Mouse (Mus musculus): Measurements from ENCODE around the gene Clk3. TPM values are rescaled to one million over a fixed set of nuclear protein-coding genes. Genes with fewer than 3 reads are reported as not detected.

Gene Clk3
- 68.1 and 100 TPM in 2 replicates for polyA plus RNA-seq (2012; ENCODE audit: insufficient read depth, low replicate concordance)

DNA sequence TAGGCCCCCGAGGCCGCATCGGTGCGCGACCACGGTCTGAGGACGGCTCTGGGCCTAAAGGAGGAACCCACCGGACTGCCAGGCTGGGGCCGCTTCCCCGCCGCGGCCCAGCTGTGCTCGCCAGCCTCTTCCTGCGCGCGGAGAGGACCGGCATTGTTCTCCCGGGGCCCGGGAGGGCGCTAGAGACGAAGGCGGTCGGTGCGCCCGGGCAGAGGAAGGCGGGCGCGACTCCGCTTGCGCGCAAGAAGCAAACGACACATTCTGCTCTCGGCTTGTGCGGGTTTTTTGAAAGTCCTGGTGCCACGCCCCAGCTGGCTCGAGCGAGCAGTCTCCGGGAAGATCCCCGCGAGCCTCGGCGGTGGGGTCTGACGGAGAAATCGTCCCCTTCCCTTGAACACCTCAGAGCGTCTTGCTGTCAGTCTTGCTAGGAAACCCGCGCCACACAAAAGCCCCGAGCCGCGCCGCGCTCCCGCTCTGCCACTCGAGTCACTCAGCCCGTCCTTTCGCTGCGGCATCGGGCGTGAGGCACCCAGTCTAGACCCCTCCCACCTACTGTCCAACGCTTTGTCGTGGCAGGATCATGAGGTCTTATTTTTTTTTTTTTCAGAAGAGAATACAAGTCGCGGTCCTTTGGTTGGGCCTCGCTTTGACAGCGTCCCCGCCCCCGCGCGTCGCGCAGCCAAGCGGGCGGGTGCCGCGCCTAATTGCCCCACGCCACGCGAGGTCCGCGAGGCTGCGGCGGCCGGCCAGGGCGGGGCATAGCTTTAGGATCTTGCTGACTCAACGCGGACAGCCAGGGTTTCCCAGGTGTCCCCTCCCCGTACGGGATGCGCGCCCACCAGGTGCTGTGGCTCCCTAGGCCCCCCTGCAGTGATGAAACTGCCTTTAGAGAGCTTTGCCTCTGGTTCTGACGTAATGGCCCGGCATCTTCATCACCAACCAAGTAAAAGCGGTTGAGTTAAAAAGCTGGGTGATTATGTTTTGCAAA is at the start of gene Clk3:
Gene Clk3 (minus strand): TSS at position 497 of the 988 bp plus-strand sequence.
- no peaks in the 10 kb centered on the region for H3K27me3 ChIP-seq (replicated peaks)
- H3K4me1 ChIP-seq, result peaks cover 76% of the 10 kb centered on the region
- peak within 1 kb of the TSS; percentile 98 for H3K4me3 ChIP-seq (replicated peaks)
- TF ChIP-seq FLI1 (IDR thresholded peaks at IDR 0.05; ENCODE audit: low read length) (no peak), GATA1 (IDR thresholded peaks at IDR 0.05; ENCODE audit: borderline replicate concordance, low read length) (no peak)
- H3K36me3 ChIP-seq (replicated peaks; ENCODE audit: low read length), result peaks cover 42% of the 10 kb centered on the region
- H3K9me3 ChIP-seq, result no peaks in the 10 kb centered on the region

DNA sequence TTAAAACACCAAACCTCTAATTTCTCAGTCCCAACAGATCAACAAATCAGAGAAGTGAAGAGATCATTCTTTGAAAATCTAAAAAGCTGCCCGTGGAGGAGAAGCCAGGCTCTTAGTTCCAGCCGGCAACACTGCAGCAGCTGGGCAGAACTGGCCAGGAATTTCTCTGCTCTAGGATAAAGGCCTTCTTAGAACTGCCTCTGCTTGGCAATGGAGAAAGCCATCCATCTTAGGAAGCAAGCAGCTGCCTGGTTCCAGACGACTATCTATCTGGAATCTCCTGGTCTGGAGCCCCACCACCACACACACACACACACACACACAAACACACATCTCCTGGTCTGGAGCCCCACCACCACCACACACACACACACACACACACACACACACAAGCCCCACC is 49.2 kb upstream of the Clk3 start:
- H3K4me3 ChIP-seq (replicated peaks), result peak overlapping the region; percentile 18
- H3K27me3 ChIP-seq (replicated peaks), result no peaks in the 10 kb centered on the region
- H3K36me3 ChIP-seq (replicated peaks; ENCODE audit: low read length), result peaks cover 91% of the 10 kb centered on the region
- peaks cover 97% of the 10 kb centered on the region for H3K4me1 ChIP-seq
- H3K9me3 ChIP-seq, result no peaks in the 10 kb centered on the region
- TF ChIP-seq FLI1 (IDR thresholded peaks at IDR 0.05; ENCODE audit: low read length) (no peak), GATA1 (IDR thresholded peaks at IDR 0.05; ENCODE audit: borderline replicate concordance, low read length) (no peak)

DNA sequence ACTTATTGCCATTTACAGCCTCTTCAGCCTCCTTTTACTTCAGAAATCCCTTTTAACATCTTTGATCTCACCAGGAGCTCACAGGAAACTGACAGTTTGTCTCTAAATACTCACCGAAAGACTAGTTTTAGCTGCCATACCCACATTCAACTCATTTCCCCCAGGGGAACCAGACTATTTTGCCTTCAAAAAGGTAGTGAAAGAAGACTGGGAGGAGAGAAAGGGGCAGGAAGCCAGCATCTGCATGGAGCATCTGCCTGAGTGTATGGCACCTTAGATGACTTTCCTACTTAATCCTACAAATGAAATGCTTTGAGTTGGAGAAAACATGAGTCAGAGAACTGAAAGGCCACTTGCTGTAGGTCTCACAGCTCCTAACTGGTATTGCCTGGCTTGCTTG is 48.4 kb upstream of the Clk3 start:
- Histone ChIP-seq H3K27me3 (replicated peaks) (no peaks in the 10 kb centered on the region), H3K36me3 (replicated peaks; ENCODE audit: low read length) (peaks cover 96% of the 10 kb centered on the region), H3K9me3 (no peaks in the 10 kb centered on the region), H3K4me1 (peaks cover 98% of the 10 kb centered on the region), H3K4me3 (replicated peaks) (peak overlapping the region; percentile 7)
- TF ChIP-seq GATA1 (IDR thresholded peaks at IDR 0.05; ENCODE audit: borderline replicate concordance, low read length) (no peak), FLI1 (IDR thresholded peaks at IDR 0.05; ENCODE audit: low read length) (no peak)

DNA sequence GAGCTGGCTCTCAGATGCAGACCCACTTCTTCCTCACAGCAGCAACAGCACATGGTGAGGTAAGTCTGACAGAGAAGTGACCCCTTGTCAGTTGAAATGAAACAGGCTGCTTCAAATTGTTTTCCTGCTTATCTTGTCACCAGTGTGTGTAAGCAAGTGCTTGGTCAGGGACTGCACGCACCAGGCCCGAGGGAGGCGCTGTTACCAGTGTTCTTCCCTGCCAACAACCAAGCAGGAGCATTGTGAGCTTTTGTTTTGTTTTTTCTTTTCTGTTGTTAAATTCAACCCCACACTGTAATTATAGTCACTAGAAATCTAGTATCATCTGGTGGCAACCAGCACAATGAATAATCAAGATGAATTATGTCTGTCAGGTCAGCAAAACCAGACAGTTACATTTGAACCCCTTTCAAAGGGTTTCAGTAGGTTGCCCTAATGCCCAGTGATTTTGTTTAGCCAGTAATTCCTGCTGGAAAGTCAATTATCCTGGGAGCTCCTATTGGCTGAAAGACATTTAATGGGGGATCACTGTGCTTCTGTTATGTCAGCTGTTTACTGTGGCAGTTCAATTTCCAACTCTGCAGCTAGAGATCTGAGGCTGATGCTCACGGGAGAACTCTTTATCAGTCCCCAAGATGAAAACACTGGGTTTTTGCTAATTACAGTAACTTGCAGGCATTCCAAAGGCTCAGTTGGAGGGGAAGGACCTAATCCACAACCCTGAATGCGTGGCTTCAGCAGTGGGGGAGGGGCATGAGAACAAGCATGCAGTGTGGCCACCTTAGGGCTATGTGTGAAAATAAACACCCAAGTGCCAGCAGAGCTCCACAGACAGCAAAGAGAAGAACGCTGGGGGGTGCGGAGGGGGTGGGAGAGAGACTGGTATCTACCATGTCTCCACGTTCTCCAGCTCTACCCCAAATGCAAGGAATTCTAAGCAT is 46.4 kb upstream of the Clk3 start:
- H3K4me3 ChIP-seq (replicated peaks), result peak overlapping the region; percentile 70
- no peaks in the 10 kb centered on the region for H3K9me3 ChIP-seq
- TF ChIP-seq GATA1 (IDR thresholded peaks at IDR 0.05; ENCODE audit: borderline replicate concordance, low read length) (no peak), FLI1 (IDR thresholded peaks at IDR 0.05; ENCODE audit: low read length) (no peak)
- H3K36me3 ChIP-seq (replicated peaks; ENCODE audit: low read length), result peaks cover 96% of the 10 kb centered on the region
- peaks cover 98% of the 10 kb centered on the region for H3K4me1 ChIP-seq
- no peaks in the 10 kb centered on the region for H3K27me3 ChIP-seq (replicated peaks)

DNA sequence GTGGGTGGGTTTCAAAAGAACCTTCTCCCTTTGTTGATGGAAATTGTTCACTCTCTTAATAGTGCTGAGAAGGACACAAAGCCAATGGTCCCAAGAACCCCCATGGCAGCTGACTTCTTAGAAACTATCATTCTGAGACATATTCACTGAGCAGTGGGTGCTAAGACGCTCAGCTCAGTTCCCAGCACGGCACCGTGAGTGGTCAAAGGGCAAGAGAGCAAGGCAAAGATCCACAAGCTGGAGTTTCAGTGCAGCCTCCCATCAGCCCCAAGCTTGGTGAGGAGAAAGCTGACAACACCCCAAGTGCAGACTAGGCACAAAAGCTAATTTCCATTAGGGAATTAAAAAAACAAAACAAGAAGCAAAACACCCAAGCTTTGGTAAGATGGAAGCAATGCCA is 45.0 kb upstream of the Clk3 start:
- no peak overlapping the region for H3K4me3 ChIP-seq (replicated peaks)
- peaks cover 98% of the 10 kb centered on the region for H3K4me1 ChIP-seq

DNA sequence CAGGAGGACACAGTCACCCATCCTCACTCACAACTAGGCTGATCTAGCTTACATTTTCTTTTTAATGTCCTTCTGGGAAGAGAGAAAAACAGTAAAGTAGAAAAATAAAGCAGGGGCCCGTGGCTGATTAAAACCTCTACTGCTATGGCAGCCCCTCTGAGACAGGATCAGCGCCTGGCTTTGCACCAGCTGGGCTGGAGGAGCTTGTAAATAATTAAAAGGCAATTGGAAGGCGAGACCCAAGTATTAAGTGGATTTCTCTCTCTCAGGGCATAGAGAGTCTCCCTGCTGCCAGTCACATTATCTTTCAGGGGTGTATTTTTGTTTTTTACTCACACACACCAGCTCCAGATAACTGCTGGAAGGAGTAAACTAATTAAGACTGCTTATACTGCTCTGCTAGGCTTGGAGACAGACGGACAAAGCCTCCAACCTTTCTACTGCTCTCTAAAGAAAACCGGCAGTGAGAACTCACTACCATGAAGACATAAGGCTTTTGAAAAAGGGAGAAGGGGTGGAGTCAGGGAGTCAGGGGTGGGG is 43.2 kb upstream of the Clk3 start:
- Histone ChIP-seq H3K9me3 (no peaks in the 10 kb centered on the region), H3K4me1 (peaks cover 99% of the 10 kb centered on the region), H3K27me3 (replicated peaks) (no peaks in the 10 kb centered on the region), H3K36me3 (replicated peaks; ENCODE audit: low read length) (peaks cover 97% of the 10 kb centered on the region), H3K4me3 (replicated peaks) (peak overlapping the region; percentile 59)
- TF ChIP-seq FLI1 (IDR thresholded peaks at IDR 0.05; ENCODE audit: low read length) (no peak), GATA1 (IDR thresholded peaks at IDR 0.05; ENCODE audit: borderline replicate concordance, low read length) (no peak)

More for the DNA sequence above, 45.0 kb upstream of the Clk3 start:
- peaks cover 96% of the 10 kb centered on the region for H3K36me3 ChIP-seq (replicated peaks; ENCODE audit: low read length)
- H3K27me3 ChIP-seq (replicated peaks), result no peaks in the 10 kb centered on the region
- no peak for TF ChIP-seq GATA1 (IDR thresholded peaks at IDR 0.05; ENCODE audit: borderline replicate concordance, low read length)
- TF ChIP-seq FLI1 (IDR thresholded peaks at IDR 0.05; ENCODE audit: low read length), result no peak
- H3K9me3 ChIP-seq, result no peaks in the 10 kb centered on the region

DNA sequence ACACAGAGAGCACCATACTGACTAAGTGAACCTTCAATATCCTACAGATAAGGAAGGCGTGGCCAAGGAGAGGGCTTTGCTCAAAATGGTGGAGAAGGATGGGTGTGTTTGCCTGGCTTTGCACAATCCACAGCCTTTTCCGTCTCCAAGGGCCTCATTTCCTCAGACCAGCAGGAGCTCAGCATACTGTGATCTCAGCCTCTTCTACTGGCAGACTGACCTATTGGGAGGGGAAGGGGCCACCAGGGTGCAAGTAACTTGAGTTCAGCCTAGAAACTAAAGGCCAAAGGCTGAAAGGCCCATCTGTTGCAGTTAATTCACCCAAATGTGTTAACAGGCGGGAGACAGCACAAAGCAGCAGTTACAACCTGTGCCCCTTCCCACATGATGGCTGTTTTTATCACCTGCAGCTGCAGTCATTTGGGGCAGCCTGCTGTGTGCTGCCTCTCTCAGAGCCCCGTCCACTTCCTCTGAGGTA is 41.6 kb upstream of the Clk3 start:
- peaks cover 99% of the 10 kb centered on the region for H3K4me1 ChIP-seq
- H3K36me3 ChIP-seq (replicated peaks; ENCODE audit: low read length), result peaks cover 97% of the 10 kb centered on the region
- H3K27me3 ChIP-seq (replicated peaks), result no peaks in the 10 kb centered on the region
- H3K9me3 ChIP-seq, result no peaks in the 10 kb centered on the region
- no peak for TF ChIP-seq FLI1 (IDR thresholded peaks at IDR 0.05; ENCODE audit: low read length)
- no peak for TF ChIP-seq GATA1 (IDR thresholded peaks at IDR 0.05; ENCODE audit: borderline replicate concordance, low read length)
- H3K4me3 ChIP-seq (replicated peaks), result peak overlapping the region; percentile 59

DNA sequence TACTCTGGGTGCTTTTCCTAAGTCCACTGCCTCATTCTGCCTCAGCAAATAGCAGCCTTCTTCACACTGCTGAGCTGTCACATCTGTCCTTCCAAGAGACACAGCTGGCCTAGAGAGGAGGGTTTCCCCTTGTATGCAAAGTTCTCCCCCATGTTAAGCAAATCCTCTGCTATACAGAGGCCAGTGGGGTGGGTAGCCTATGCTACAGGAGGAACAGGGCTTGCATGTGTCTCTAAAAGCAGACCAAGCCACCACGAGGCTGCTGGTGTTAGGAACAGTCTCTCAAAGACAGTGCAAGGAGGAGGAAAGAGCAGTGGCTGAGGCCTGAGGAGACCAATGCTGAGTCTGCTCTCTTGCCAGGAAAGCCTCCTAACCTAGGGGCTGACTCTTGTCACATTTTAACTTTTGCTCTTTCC is 40.4 kb upstream of the Clk3 start:
- H3K9me3 ChIP-seq, result no peaks in the 10 kb centered on the region
- H3K4me1 ChIP-seq, result peaks cover 99% of the 10 kb centered on the region
- H3K4me3 ChIP-seq (replicated peaks), result peak overlapping the region; percentile 71
- TF ChIP-seq GATA1 (IDR thresholded peaks at IDR 0.05; ENCODE audit: borderline replicate concordance, low read length), result no peak
- TF ChIP-seq FLI1 (IDR thresholded peaks at IDR 0.05; ENCODE audit: low read length), result no peak
- no peaks in the 10 kb centered on the region for H3K27me3 ChIP-seq (replicated peaks)
- H3K36me3 ChIP-seq (replicated peaks; ENCODE audit: low read length), result peaks cover 97% of the 10 kb centered on the region

DNA sequence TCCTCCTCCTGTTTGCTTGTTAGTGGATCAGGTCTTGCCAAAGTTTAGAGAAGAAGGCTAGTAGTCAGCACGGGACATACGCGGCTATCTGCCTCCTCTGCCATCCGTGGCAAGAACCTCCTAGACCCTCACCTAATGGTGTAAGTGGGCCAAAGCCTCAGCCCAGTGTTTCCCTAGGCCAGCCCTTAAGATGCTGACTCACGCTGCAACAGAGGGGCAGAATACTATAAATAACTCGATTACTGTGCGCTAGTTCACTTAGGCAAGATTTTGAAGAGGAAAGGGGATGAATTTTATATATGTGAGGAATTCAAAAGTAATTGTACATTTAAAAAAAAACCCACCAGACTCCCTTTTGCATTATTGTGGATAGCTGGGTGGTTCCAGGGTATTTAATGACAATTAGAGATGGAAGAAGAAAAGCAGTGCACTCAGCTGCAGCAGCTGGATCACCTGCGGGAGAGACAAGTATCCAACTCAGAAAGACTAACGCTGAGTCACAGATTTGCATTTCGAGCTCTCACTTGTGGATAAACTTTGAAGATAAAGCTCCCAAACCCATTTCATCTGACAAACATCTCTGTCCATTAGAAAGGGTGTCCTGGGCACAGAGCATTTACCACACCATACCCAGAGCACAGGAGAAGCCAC is 39.6 kb upstream of the Clk3 start:
- Histone ChIP-seq H3K4me1 (peaks cover 99% of the 10 kb centered on the region), H3K9me3 (no peaks in the 10 kb centered on the region), H3K36me3 (replicated peaks; ENCODE audit: low read length) (peaks cover 97% of the 10 kb centered on the region), H3K4me3 (replicated peaks) (peak overlapping the region; percentile 73), H3K27me3 (replicated peaks) (no peaks in the 10 kb centered on the region)
- TF ChIP-seq GATA1 (IDR thresholded peaks at IDR 0.05; ENCODE audit: borderline replicate concordance, low read length), result no peak
- TF ChIP-seq FLI1 (IDR thresholded peaks at IDR 0.05; ENCODE audit: low read length), result no peak
